Mouse (Mus musculus) testis, postnatal 10 days (tissue): ENCODE data around the gene Cdh6.
A peak's percentile ranks its signal among the peaks of the same experiment; 100 is the strongest.

ENCODE experiments used
- DNase-seq: peaks from one replicate; pipeline ENCODE4 v3.0.0; 2021; ENCODE audit warnings: low spot score

The Cdh6 gene

GRCm38 (mm10) chr15:13155820-13156219, 17.7 kb downstream of the Cdh6 start:
- DNase-seq: no peak

- no peak for DNase-seq
These were observed 18.1 kb downstream of the Cdh6 start for GRCm38 (mm10) chr15:13155418-13155817.

- DNase-seq: no peak
These were observed 31.5 kb downstream of the Cdh6 start for GRCm38 (mm10) chr15:13141983-13142382.

- DNase-seq: no peak
These were observed 33.8 kb downstream of the Cdh6 start for GRCm38 (mm10) chr15:13139662-13140061.

GRCm38 (mm10) chr15:13137166-13137565, 36.3 kb downstream of the Cdh6 start:
- no peak for DNase-seq

GRCm38 (mm10) chr15:13134086-13134485, 39.4 kb downstream of the Cdh6 start:
- no peak for DNase-seq

GRCm38 (mm10) chr15:13133370-13133769, 40.1 kb downstream of the Cdh6 start:
- no peak for DNase-seq

GRCm38 (mm10) chr15:13132493-13132892, 41.0 kb downstream of the Cdh6 start:
- DNase-seq: no peak

- DNase-seq: no peak
These were observed 43.2 kb downstream of the Cdh6 start for GRCm38 (mm10) chr15:13130246-13130645.

- DNase-seq: no peak
These were observed 73.1 kb downstream of the Cdh6 start for GRCm38 (mm10) chr15:13100341-13100740.

GRCm38 (mm10) chr15:13097861-13098260, 75.6 kb downstream of the Cdh6 start:
- DNase-seq: no peak

GRCm38 (mm10) chr15:13095406-13095805, 78.1 kb downstream of the Cdh6 start:
- DNase-seq: no peak

GRCm38 (mm10) chr15:13094881-13095256, 78.6 kb downstream of the Cdh6 start:
- DNase-seq: no peak

- DNase-seq: no peak
These were observed 79.3 kb downstream of the Cdh6 start for GRCm38 (mm10) chr15:13093954-13094880.

GRCm38 (mm10) chr15:13092064-13092463, 81.4 kb downstream of the Cdh6 start:
- no peak for DNase-seq

GRCm38 (mm10) chr15:13088504-13089058, 84.9 kb downstream of the Cdh6 start:
- peak; percentile 73 for DNase-seq

- DNase-seq: peak; percentile 50
These were observed 88.7 kb downstream of the Cdh6 start for GRCm38 (mm10) chr15:13084746-13085145.

- DNase-seq: no peak
These were observed 96.4 kb downstream of the Cdh6 start for GRCm38 (mm10) chr15:13076908-13077669.

GRCm38 (mm10) chr15:13074047-13074446, 99.4 kb downstream of the Cdh6 start:
- no peak for DNase-seq

GRCm38 (mm10) chr15:13068213-13068516, 105.3 kb downstream of the Cdh6 start:
- DNase-seq: no peak

GRCm38 (mm10) chr15:13067429-13068212, 105.9 kb downstream of the Cdh6 start:
- DNase-seq: no peak

- DNase-seq: no peak
These were observed 106.7 kb downstream of the Cdh6 start for GRCm38 (mm10) chr15:13066765-13067164.
